Mouse (Mus musculus) small intestine, adult 2 months (tissue): Measurements from ENCODE around the gene Gast. TPM values are rescaled to one million over a fixed set of nuclear protein-coding genes. Genes with fewer than 3 reads are reported as not detected.
A peak's percentile ranks its signal among the peaks of the same experiment; 100 is the strongest.
"Not testable (repeated sequence)": the region's sequence is repeated elsewhere in the genome, so short reads cannot be mapped to it uniquely, and the experiment has no call there.

Experiments
- H3K27ac ChIP-seq: fragments of 200-500 bp; 2 replicates; pipeline ENCODE4 v1.5.1; 2012; ENCODE audit warnings: low read depth, low read length, control low read depth, inconsistent platforms; ENCODE audit not compliant: insufficient read depth
- H3K27me3 ChIP-seq: fragments of 200-500 bp; 2 replicates; pipeline ENCODE4 v1.6.1; 2012; ENCODE audit warnings: mild to moderate bottlenecking, moderate library complexity, low read length, inconsistent platforms; ENCODE audit not compliant: control insufficient read depth, insufficient read depth
- H3K36me3 ChIP-seq: fragments of 200-500 bp; 2 replicates; pipeline ENCODE4 v1.6.1; 2012; ENCODE audit warnings: mild to moderate bottlenecking, low read length, control low read depth, inconsistent platforms; ENCODE audit not compliant: control insufficient read depth, insufficient read depth
- H3K4me1 ChIP-seq: fragments of 200-500 bp; 2 replicates; pipeline ENCODE4 v1.6.1; 2012; ENCODE audit warnings: low read length, inconsistent platforms, mixed read lengths; ENCODE audit not compliant: control insufficient read depth, insufficient read depth, insufficient read length
- H3K4me3 ChIP-seq: fragments of 200-500 bp; 2 replicates; pipeline ENCODE4 v1.5.1; 2012; ENCODE audit warnings: low read depth, mild to moderate bottlenecking, control low read depth, inconsistent platforms, low read length, moderate library complexity
- CTCF ChIP-seq: fragments of 200-500 bp; IDR thresholded peaks from 2 replicates; pipeline ENCODE4 v1.5.1; 2012; ENCODE audit warnings: low read depth, mild to moderate bottlenecking, control low read depth, inconsistent platforms, low read length, moderate library complexity, mixed read lengths; ENCODE audit not compliant: insufficient replicate concordance, insufficient read length; ENCODE audit errors: extremely low read depth
- POLR2A ChIP-seq: fragments of 200-500 bp; IDR thresholded peaks from 2 replicates; pipeline ENCODE4 v1.6.1; 2012; ENCODE audit warnings: low read depth, mild to moderate bottlenecking, control low read depth, inconsistent platforms, low read length, moderate library complexity
- WGBS: fragments of 180-500 bp; shearing (Covaris S2); methylation state at CpG from one replicate; pipeline ENCODE4 v1.1.7; 2018; 5-methylcytosine and 5-hydroxymethylcytosine counted together
- polyA plus RNA-seq: library from polyadenylated mRNA; depleted of rRNA; stranded (reverse); fragments of >200 nt; gene quantifications from 2 replicates; pipeline ENCODE4 v1.2.3, GENCODE M21; 2012

The Gast gene
- polyA plus RNA-seq, 1 experiment, result 0.38 TPM

DNA sequence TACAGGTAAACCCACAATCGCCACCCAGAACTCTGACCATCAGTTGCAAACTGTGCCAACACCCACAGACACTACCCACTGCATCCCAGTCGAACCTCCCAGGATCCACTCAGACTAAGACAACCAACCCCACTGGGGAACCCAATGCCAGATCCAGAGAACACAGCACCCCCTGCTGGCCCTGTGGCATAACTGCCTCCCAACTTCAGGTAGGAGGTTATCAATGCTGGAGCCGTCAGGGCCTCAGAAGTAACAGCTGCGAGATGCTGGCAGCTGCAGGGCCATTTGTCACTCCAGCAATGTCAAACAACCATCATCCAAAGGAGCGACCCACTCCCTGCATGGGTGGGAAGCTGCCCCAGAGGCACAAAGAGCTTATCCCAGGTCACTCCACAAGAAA, 36.4 kb upstream of the Gast start:
- TF ChIP-seq POLR2A (no peak), CTCF (peak; percentile 68; the same call in 1 of the 2 replicates)
- 29% methylated on average over 5 of the region's 5 CpGs for WGBS
- no peak overlapping the region for H3K4me3 ChIP-seq

DNA sequence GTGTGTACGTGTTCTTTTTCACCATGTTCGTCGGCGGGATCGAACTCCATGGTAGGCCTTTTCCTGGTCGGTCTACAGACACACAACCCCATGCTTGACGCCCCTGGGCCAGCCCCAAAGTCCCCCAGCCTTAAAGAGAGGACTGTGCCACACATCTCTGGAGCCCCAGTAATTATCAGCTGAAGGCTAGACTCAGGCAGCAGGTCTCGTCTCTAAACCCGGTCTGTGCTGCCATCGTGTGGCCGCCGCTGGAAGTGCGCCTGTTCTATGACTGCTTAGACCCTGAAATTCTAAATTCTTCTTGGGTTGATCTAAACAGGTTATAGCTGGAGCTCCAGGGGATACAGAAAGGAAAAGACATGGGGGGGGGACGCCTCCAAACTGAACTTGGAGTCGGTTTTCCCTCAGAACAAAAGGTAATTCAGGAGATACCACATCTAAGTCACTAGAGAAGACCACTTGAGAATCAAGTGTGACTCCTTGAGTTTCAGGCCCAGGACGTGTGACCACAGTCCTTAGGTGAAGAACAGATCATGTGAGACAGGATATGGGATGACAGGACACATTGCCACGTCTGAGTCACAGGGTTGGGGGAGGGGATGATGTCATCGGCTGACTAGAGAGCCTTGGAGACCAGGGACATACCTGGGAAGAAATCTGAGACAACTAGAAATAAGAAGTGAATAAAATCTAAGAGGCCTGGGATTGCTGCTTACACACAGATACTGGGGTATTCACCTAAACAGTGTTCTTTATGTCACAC, 35.8 kb upstream of the Gast start:
- 17% methylated on average over 18 of the region's 18 CpGs for WGBS
- H3K27ac ChIP-seq, result no peak overlapping the region
- TF ChIP-seq CTCF (peak; percentile 91), POLR2A (no peak)
- no peaks in the 10 kb centered on the region; the same call in 1 of the 2 replicates for H3K27me3 ChIP-seq
- peaks cover 5% of the 10 kb centered on the region for H3K4me1 ChIP-seq
- H3K36me3 ChIP-seq, result no peaks in the 10 kb centered on the region
- H3K4me3 ChIP-seq, result 0 out of 2 replicates have a peak overlapping the region, but pooled peaks have one; percentile 6

More for the DNA sequence above, 36.4 kb upstream of the Gast start:
- peaks cover 5% of the 10 kb centered on the region for H3K4me1 ChIP-seq
- H3K27me3 ChIP-seq, result no peaks in the 10 kb centered on the region
- H3K27ac ChIP-seq, result no peak overlapping the region
- no peaks in the 10 kb centered on the region for H3K36me3 ChIP-seq

DNA sequence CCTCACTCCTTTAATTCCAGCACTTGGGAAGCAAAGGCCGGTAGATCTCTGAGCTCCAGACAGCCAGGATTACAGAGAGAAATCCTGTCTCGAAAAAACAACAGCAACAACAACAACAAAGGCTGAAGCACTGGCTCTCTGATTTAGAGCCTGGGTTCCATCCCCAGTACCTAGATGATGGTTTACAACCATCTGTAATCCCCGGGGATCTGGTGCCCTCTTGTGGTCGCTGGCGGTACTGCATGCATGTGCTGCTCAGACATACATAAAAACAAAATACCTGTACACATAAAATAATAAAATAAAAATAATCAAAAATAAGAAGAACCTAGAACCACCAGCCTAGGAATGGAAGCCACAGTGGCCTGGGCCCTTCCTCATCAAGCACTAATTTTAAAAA, 33.9 kb upstream of the Gast start:
- WGBS, result 7% methylated on average over 5 of the region's 5 CpGs
- Histone ChIP-seq H3K27ac (no peak overlapping the region), H3K4me3 (no peak overlapping the region), H3K36me3 (no peaks in the 10 kb centered on the region), H3K27me3 (no peaks in the 10 kb centered on the region; the same call in 1 of the 2 replicates), H3K4me1 (peaks cover 3% of the 10 kb centered on the region; the same call in 1 of the 2 replicates)
- TF ChIP-seq CTCF (peak; percentile 92; the same call in 1 of the 2 replicates), POLR2A (no peak)

DNA sequence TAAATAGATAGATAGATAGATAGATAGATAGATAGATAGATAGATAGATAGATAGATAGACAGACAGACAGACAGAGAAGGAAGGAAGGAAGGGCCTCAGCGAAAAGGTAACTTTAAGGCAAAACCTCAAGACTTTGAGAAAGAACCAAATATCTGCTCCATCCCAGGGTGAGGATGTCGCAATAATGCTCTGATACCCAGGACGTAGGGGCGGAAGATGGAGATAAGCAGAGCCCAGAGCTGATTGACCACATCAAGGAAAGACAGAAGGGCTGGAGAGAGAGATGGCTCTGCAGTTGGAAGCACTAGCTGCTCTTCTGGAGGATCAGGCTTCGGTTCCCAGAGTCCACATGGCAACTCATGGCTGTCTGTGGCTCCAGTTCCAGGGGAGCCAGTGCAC, 32.9 kb upstream of the Gast start:
- WGBS, result 61% methylated on average over 5 of the region's 5 CpGs
- Histone ChIP-seq H3K4me3 (no peak overlapping the region), H3K27me3 (no peaks in the 10 kb centered on the region; the same call in 1 of the 2 replicates), H3K36me3 (no peaks in the 10 kb centered on the region), H3K4me1 (peaks cover 3% of the 10 kb centered on the region; the same call in 1 of the 2 replicates), H3K27ac (no peak overlapping the region)
- TF ChIP-seq CTCF (no peak), POLR2A (no peak)

DNA sequence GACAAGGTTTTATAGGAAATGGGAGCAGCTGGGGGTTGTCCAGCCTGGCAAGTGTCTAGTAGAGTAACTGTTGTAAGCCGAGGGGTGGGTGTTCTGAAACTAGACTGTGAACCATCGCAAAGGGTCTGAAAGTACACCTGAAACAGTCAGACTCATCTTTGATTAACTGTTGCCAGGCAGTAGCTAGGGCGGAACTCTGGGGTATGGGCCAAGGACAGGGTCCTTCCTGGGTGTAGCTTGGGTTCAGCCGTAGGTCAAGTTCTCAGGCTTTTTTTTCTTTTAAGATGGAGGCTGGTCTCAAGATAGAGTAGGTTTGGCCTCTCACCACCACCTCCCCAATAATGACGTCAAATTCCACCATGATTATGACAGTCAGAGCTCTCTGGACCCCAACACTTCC, 26.3 kb upstream of the Gast start:
- 76% methylated on average over 5 of the region's 5 CpGs for WGBS
- H3K27me3 ChIP-seq, result no peaks in the 10 kb centered on the region; the same call in 1 of the 2 replicates
- H3K4me1 ChIP-seq, result no peaks in the 10 kb centered on the region
- no peak overlapping the region for H3K4me3 ChIP-seq
- no peak for TF ChIP-seq POLR2A
- TF ChIP-seq CTCF, result no peak
- no peaks in the 10 kb centered on the region for H3K36me3 ChIP-seq
- no peak overlapping the region for H3K27ac ChIP-seq

DNA sequence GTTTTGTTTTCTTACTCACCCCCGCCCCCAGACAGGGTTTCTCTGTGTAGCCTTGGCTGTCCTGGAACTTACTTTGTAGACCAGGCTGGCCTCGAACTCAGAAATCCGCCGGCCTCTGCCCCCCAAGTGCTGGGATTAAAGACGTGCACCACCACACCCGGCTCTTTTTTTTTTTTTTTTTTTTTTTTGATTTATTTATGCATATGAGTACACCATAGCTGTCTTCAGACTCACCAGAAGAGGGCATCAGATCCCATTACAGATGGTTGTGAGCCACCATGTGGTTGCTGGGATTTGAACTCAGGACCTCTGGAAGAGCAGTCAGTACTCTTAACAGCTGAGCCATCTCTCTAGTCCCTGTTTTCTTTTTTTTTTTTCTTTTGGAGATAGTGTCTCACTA, 25.5 kb upstream of the Gast start:
- WGBS, result 81% methylated on average over 5 of the region's 6 CpGs

DNA sequence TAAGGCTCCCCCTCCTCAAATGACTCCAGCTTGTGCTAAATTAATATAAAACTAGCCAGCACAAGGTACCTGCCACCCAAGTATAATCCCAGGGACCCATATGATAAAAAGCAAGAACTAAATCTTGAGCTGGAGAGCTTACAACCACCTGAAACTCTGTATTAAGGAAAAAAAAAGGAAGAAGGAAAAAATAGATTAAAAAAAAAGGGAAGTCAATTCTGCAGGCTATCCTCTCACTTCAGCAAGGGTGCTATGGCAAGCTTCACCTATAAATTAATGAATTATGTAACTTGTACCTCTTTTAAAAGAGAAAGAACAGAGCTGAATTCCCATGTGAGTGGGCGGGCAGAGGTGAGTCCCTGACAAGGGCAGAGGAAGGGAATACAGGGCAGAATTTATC, 22.6 kb upstream of the Gast start:
- Histone ChIP-seq H3K36me3 (no peaks in the 10 kb centered on the region), H3K4me1 (no peaks in the 10 kb centered on the region), H3K27ac (no peak overlapping the region), H3K27me3 (no peaks in the 10 kb centered on the region), H3K4me3 (no peak overlapping the region)
- WGBS, result 80% methylated on average over 1 of the region's 1 CpGs
- no peak for TF ChIP-seq CTCF

More for the DNA sequence above, 25.5 kb upstream of the Gast start:
- H3K4me3 ChIP-seq, H3K36me3 ChIP-seq, H3K27ac ChIP-seq, H3K4me1 ChIP-seq, H3K27me3 ChIP-seq: not testable (repeated sequence)

DNA sequence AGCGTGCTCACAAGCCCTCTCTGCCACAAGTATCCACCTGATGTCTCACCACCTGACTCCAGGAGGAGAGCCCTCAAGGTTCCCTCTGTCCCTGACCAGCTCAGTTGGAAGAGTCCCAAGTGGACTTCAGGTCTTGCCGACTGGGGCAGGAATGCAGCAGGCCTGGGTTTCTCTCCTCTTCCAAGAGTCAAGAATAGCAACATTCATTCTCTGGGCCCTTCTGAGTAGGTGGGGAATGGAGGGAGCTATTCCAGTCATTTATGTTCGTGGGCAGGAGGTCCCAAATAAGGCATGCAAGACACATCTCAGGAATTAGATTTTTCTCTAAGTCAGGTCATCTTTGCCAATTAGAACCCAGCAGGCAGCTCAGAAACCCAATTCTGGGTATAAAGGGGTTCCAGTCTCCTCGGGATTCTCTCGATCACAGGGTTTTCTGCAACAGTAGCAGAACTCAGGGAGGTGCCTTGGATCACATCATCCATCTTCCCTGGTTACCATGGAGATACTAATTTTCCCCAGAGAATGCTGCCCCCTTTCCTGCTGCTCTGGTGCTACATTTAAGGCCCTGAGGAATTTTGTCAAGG, 22.0 kb upstream of the Gast start:
- Histone ChIP-seq H3K27me3 (no peaks in the 10 kb centered on the region), H3K4me3 (no peak overlapping the region), H3K36me3 (no peaks in the 10 kb centered on the region), H3K4me1 (no peaks in the 10 kb centered on the region), H3K27ac (no peak overlapping the region)
- no peak for TF ChIP-seq POLR2A
- TF ChIP-seq CTCF, result no peak
- WGBS, result 43% methylated on average over 5 of the region's 5 CpGs
